Mouse (Mus musculus) liver, embryonic 14.5 days (tissue): ENCODE measurements around the gene Rpn1.

Source experiments
- CTCF ChIP-seq: IDR thresholded peaks from 2 replicates; pipeline ENCODE4 v1.5.1; 2016; ENCODE audit warnings: antibody characterized with exemption, low read depth, control low read depth
- EP300 ChIP-seq: IDR thresholded peaks from 2 replicates; pipeline ENCODE4 v1.6.1; 2016; ENCODE audit warnings: antibody characterized with exemption, low read depth

GRCm38 (mm10) chr6:88070468-88070867 lies 13.8 kb upstream of the Rpn1 start:
- no peak for TF ChIP-seq CTCF
- TF ChIP-seq EP300, result no peak
